Mouse (Mus musculus) spleen, adult 18-20 months (tissue): ENCODE measurements around the gene Nol4l.
"Not testable (repeated sequence)": the region's sequence is repeated elsewhere in the genome, so short reads cannot be mapped to it uniquely, and the experiment has no call there.

Experiments used
- DNase-seq, 2 experiments: peaks; one replicate each; pipeline ENCODE4 v3.0.0; 2022; ENCODE audit warnings: mixed read lengths in 2 of 2

Nol4l gene

GRCm38 (mm10) chr2:153404062-153404461 is 125.7 kb downstream of the Nol4l start:
- no peak for DNase-seq

GRCm38 (mm10) chr2:153399166-153399565 is 130.6 kb downstream of the Nol4l start:
- DNase-seq, result no peak

GRCm38 (mm10) chr2:153397790-153398515 is 131.8 kb downstream of the Nol4l start:
- DNase-seq, result no peak

GRCm38 (mm10) chr2:153393045-153393444 is 136.7 kb downstream of the Nol4l start:
- no peak for DNase-seq

- no peak for DNase-seq
These were observed 139.9 kb downstream of the Nol4l start for GRCm38 (mm10) chr2:153389831-153390230.

GRCm38 (mm10) chr2:153380479-153380878 is 149.3 kb downstream of the Nol4l start:
- no peak for DNase-seq

GRCm38 (mm10) chr2:153375380-153375779 is 154.4 kb downstream of the Nol4l start:
- DNase-seq, result no peak

GRCm38 (mm10) chr2:153370871-153371270 is 158.9 kb downstream of the Nol4l start:
- DNase-seq, result no peak

GRCm38 (mm10) chr2:153364531-153364930 is 165.2 kb downstream of the Nol4l start:
- DNase-seq, result not testable (repeated sequence)

- no peak for DNase-seq
These were observed 168.6 kb downstream of the Nol4l start for GRCm38 (mm10) chr2:153361101-153361710.
